Mouse (Mus musculus) lung, embryonic 14.5 days (tissue): ENCODE data around the gene Pam16. TPM values are rescaled to one million over a fixed set of nuclear protein-coding genes. Genes with fewer than 3 reads are reported as not detected.
A peak's percentile ranks its signal among the peaks of the same experiment; 100 is the strongest.

Source experiments
- ATAC-seq: fragments of 200-750 bp; cut with Nextera tagmentation; 2 replicates; pipeline ENCODE4 v1.8.0; 2017; ENCODE audit warnings: mild to moderate bottlenecking, moderate TSS enrichment, moderate library complexity; ENCODE audit not compliant: insufficient read depth
- DNase-seq: peaks from one replicate; pipeline ENCODE4 v3.0.0-alpha.2; 2015
- H3K27ac ChIP-seq: fragments of 300-500 bp; sonication (generic); 2 replicates; pipeline ENCODE4 v1.5.1; 2014; ENCODE audit warnings: low read depth, mild to moderate bottlenecking, moderate library complexity
- H3K27me3 ChIP-seq: fragments of 300-500 bp; sonication (generic); 2 replicates; pipeline ENCODE4 v1.6.1; 2014; ENCODE audit warnings: low read length, control low read depth; ENCODE audit not compliant: insufficient read depth
- H3K36me3 ChIP-seq: fragments of 300-500 bp; sonication (generic); 2 replicates; pipeline ENCODE4 v1.6.1; 2014; ENCODE audit warnings: control low read depth; ENCODE audit not compliant: insufficient read depth
- H3K4me1 ChIP-seq: fragments of 300-500 bp; sonication (generic); 2 replicates; pipeline ENCODE4 v1.6.1; 2014; ENCODE audit warnings: antibody characterized with exemption, control low read depth; ENCODE audit not compliant: insufficient read depth
- H3K4me2 ChIP-seq: fragments of 300-500 bp; sonication (generic); 2 replicates; pipeline ENCODE4 v1.6.1; 2014; ENCODE audit warnings: mild to moderate bottlenecking
- H3K4me3 ChIP-seq: fragments of 300-500 bp; sonication (generic); 2 replicates; pipeline ENCODE4 v1.5.1; 2014; ENCODE audit warnings: low read depth, low read length
- H3K9ac ChIP-seq: fragments of 300-500 bp; sonication (generic); 2 replicates; pipeline ENCODE4 v1.6.1; 2014
- H3K9me3 ChIP-seq: fragments of 300-500 bp; sonication (generic); 2 replicates; pipeline ENCODE4 v1.6.1; 2016; ENCODE audit warnings: low read depth, low read length, control low read depth
- CTCF ChIP-seq: IDR thresholded peaks from 2 replicates; pipeline ENCODE4 v1.5.1; 2016; ENCODE audit warnings: antibody characterized with exemption, low read depth
- WGBS: fragments of 180-500 bp; shearing (Covaris S2); extraction: QIAGEN DNeasy Blood & Tissue Kit; methylation state at CpG from one replicate; pipeline ENCODE4 v1.1.7; 2014; 5-methylcytosine and 5-hydroxymethylcytosine counted together
- polyA plus RNA-seq: library from polyadenylated mRNA; unstranded; fragments of >200 nt; fragmentation: Nextera tagmentation; extraction: Ambion mirVana; gene quantifications from 2 replicates; pipeline ENCODE4 v1.2.1, GENCODE M21; 2014

Pam16 gene
- polyA plus RNA-seq, 1 experiment from 2014 or later: 81.9 TPM

GRCm38 (mm10) chr16:4659326-4659725, 34.5 kb upstream of the Pam16 start:
- H3K4me3 ChIP-seq: no peak overlapping the region

GRCm38 (mm10) chr16:4658781-4659245, 34.0 kb upstream of the Pam16 start:
- WGBS: 16% methylated on average over 11 of the region's 11 CpGs
- Histone ChIP-seq H3K4me2 (peak overlapping the region; percentile 34; the same call in 1 of the 2 replicates), H3K9ac (0 out of 2 replicates have a peak overlapping the region, but pooled peaks have one; percentile 13)

More at GRCm38 (mm10) chr16:4659326-4659725, 34.5 kb upstream of the Pam16 start:
- Histone ChIP-seq H3K9ac (no peak overlapping the region), H3K4me2 (peak overlapping the region; percentile 34; the same call in 1 of the 2 replicates), H3K27ac (peak overlapping the region; percentile 73), H3K4me1 (peaks cover 24% of the 10 kb centered on the region), H3K9me3 (no peaks in the 10 kb centered on the region), H3K27me3 (no peaks in the 10 kb centered on the region), H3K36me3 (peaks cover 11% of the 10 kb centered on the region; the same call in 1 of the 2 replicates)
- DNase-seq: no peak
- no peak for ATAC-seq
- TF ChIP-seq CTCF: no peak
- WGBS: 15% methylated on average over 2 of the region's 2 CpGs

GRCm38 (mm10) chr16:4656571-4657081, 31.8 kb upstream of the Pam16 start:
- peaks cover 24% of the 10 kb centered on the region for H3K4me1 ChIP-seq
- no peak overlapping the region for H3K4me3 ChIP-seq
- TF ChIP-seq CTCF: no peak
- no peak overlapping the region for H3K9ac ChIP-seq
- no peak for DNase-seq
- H3K27me3 ChIP-seq: no peaks in the 10 kb centered on the region
- no peaks in the 10 kb centered on the region for H3K9me3 ChIP-seq
- ATAC-seq: no peak
- H3K4me2 ChIP-seq: no peak overlapping the region
- peaks cover 28% of the 10 kb centered on the region for H3K36me3 ChIP-seq
- WGBS: 52% methylated on average over 9 of the region's 9 CpGs
- peak overlapping the region; percentile 66 for H3K27ac ChIP-seq

More at GRCm38 (mm10) chr16:4658781-4659245, 34.0 kb upstream of the Pam16 start:
- Histone ChIP-seq H3K27me3 (no peaks in the 10 kb centered on the region), H3K27ac (peak overlapping the region; percentile 73), H3K4me3 (no peak overlapping the region), H3K36me3 (peaks cover 10% of the 10 kb centered on the region; the same call in 1 of the 2 replicates), H3K9me3 (no peaks in the 10 kb centered on the region), H3K4me1 (peaks cover 24% of the 10 kb centered on the region)
- peak; percentile 75 for ATAC-seq
- TF ChIP-seq CTCF: no peak
- peak; percentile 76 for DNase-seq

- H3K36me3 ChIP-seq: peaks cover 31% of the 10 kb centered on the region
- ATAC-seq: 0 out of 2 replicates have a peak, but pooled peaks have one; percentile 16
Observed at GRCm38 (mm10) chr16:4655764-4656570, 31.2 kb upstream of the Pam16 start.

GRCm38 (mm10) chr16:4655251-4655734, 30.5 kb upstream of the Pam16 start:
- ATAC-seq (no peak), DNase-seq (peak; percentile 68)
- Histone ChIP-seq H3K27me3 (no peaks in the 10 kb centered on the region), H3K4me1 (peaks cover 26% of the 10 kb centered on the region), H3K9ac (no peak overlapping the region), H3K4me3 (no peak overlapping the region), H3K27ac (peak overlapping the region; percentile 66; the same call in 1 of the 2 replicates), H3K9me3 (no peaks in the 10 kb centered on the region), H3K36me3 (peaks cover 38% of the 10 kb centered on the region), H3K4me2 (no peak overlapping the region)
- peak; percentile 58 for TF ChIP-seq CTCF
- WGBS: 65% methylated on average over 4 of the region's 4 CpGs

More at GRCm38 (mm10) chr16:4655764-4656570, 31.2 kb upstream of the Pam16 start:
- no peaks in the 10 kb centered on the region for H3K9me3 ChIP-seq
- H3K4me1 ChIP-seq: peaks cover 24% of the 10 kb centered on the region
- peak; percentile 44 for DNase-seq
- no peak overlapping the region for H3K4me2 ChIP-seq
- TF ChIP-seq CTCF: peak; percentile 39; the same call in 1 of the 2 replicates
- WGBS: 22% methylated on average over 11 of the region's 11 CpGs
- H3K27me3 ChIP-seq: no peaks in the 10 kb centered on the region
- H3K27ac ChIP-seq: peak overlapping the region; percentile 66
- H3K4me3 ChIP-seq: no peak overlapping the region
- H3K9ac ChIP-seq: peak overlapping the region; percentile 7; the same call in 1 of the 2 replicates

- peaks cover 26% of the 10 kb centered on the region for H3K4me1 ChIP-seq
- peaks cover 44% of the 10 kb centered on the region for H3K36me3 ChIP-seq
- H3K4me2 ChIP-seq: no peak overlapping the region
- WGBS: 74% methylated on average over 10 of the region's 10 CpGs
- H3K27me3 ChIP-seq: no peaks in the 10 kb centered on the region
- H3K4me3 ChIP-seq: no peak overlapping the region
- no peak overlapping the region; the same call in 1 of the 2 replicates for H3K27ac ChIP-seq
- H3K9ac ChIP-seq: no peak overlapping the region
- ATAC-seq (no peak), DNase-seq (no peak)
- peak; percentile 18 for TF ChIP-seq CTCF
- no peaks in the 10 kb centered on the region for H3K9me3 ChIP-seq
Observed at GRCm38 (mm10) chr16:4654706-4655105, 29.9 kb upstream of the Pam16 start.
